Mouse (Mus musculus): ENCODE data around the gene Tmem171. TPM values are rescaled to one million over a fixed set of nuclear protein-coding genes. Genes with fewer than 3 reads are reported as not detected.

Tmem171 gene
- polyA plus RNA-seq, 1 experiment from 2014 or later: 10.5 TPM

DNA sequence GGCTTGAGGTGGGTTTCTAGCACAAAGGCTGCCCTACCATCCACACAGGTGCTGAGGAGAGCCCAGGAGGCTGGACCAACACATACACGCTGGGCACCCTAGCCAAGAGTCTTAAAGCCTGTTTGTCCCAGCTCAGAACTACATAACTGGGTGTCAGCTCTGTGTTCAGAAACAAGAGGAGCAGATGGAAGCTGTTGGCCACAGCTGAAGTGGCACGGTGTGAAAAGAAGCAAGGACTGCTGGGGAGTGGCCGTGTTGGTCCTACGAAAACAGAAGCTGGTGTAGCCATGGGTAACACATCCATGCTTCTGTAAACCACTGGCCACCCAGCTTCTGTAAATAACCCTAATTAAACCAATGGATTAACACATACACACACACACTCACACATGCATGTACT lies 39.3 kb downstream of the Tmem171 start:
- no peaks in the 10 kb centered on the region for H3K27me3 ChIP-seq (ENCODE audit: insufficient read depth, low read length)
- peaks cover 34% of the 10 kb centered on the region for H3K4me1 ChIP-seq (ENCODE audit: insufficient read depth, low read length)
- no peak overlapping the region for H3K4me3 ChIP-seq (ENCODE audit: low read length)
- no peaks in the 10 kb centered on the region for H3K36me3 ChIP-seq (ENCODE audit: insufficient read depth, low read length)
- no peak for ATAC-seq (ENCODE audit: low FRiP score, low TSS enrichment)
- H3K27ac ChIP-seq (ENCODE audit: low read length): no peak overlapping the region
- 73% methylated on average over 4 of the region's 4 CpGs for WGBS
- H3K9me3 ChIP-seq (ENCODE audit: low read length): no peaks in the 10 kb centered on the region
- H3K4me2 ChIP-seq (replicated peaks; ENCODE audit: low read depth, low read length): no peak overlapping the region
- no peak overlapping the region for H3K9ac ChIP-seq (replicated peaks; ENCODE audit: low read length)

DNA sequence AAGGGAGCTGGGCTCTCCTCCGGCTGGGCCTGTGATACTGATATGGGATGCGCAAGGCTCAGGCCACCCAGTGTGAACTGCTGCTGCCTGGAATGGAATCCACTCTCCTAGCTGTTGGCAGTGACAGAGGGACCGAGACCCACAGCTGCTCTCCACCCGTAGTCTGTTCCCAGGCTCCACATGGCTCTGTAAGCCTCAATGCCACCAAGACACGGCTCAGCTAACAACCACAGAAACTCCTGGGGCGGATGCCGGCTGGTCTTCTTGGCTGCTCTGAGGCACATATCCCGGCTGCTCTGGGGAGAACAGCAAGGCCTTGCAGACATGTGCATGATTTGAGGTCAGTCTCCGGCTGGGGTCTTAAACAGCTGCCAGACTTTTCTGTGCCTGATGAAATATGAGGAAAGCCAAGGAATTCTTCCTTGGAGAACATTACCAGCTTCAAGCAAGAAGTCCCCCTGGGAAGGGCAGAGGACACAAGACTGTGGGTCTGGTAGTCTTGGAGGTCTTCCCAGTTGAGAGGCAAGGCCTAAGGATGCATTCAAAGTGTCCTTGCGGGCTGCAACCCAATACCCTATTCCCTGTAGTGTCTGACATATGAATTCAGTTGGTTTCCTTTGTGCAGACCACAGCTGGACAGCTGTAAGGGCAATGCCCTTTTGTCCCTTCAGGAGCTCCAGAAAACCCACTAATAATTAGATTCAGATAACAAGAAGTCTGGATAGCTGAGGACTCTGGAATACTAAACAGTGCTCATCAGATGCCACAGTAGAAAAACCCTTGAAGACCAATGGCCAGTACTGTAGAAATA lies 40.3 kb downstream of the Tmem171 start:
- Histone ChIP-seq H3K27ac (ENCODE audit: low read length) (peak overlapping the region; percentile 48), H3K4me3 (ENCODE audit: low read length) (no peak overlapping the region), H3K4me1 (ENCODE audit: insufficient read depth, low read length) (peaks cover 34% of the 10 kb centered on the region), H3K9me3 (ENCODE audit: low read length) (no peaks in the 10 kb centered on the region), H3K9ac (replicated peaks; ENCODE audit: low read length) (no peak overlapping the region), H3K36me3 (ENCODE audit: insufficient read depth, low read length) (no peaks in the 10 kb centered on the region), H3K27me3 (ENCODE audit: insufficient read depth, low read length) (no peaks in the 10 kb centered on the region), H3K4me2 (replicated peaks; ENCODE audit: low read depth, low read length) (no peak overlapping the region)
- ATAC-seq (ENCODE audit: low FRiP score, low TSS enrichment): peak; percentile 34
- WGBS: 63% methylated on average over 10 of the region's 10 CpGs

DNA sequence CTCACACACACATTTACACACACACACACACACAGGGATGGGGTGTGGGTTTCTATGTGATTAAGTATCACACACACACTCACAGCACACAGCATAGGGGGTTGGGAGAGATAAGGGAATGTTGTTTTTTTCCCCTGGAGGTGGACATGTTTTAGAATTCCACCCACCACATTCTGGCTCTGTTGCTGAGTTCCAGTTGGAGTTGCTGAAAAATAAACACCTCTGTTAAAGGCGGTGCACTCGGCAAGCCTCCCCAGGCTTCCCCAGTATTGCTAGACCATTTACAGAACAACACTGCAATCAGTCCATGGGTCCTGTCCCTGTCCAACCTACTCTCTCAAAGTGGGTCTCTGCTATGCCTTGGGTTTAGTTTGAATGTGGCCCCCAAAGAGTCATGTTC lies 42.4 kb downstream of the Tmem171 start:
- WGBS: 62% methylated on average over 2 of the region's 2 CpGs
- Histone ChIP-seq H3K4me1 (ENCODE audit: insufficient read depth, low read length) (peaks cover 41% of the 10 kb centered on the region), H3K9me3 (ENCODE audit: low read length) (no peaks in the 10 kb centered on the region)

DNA sequence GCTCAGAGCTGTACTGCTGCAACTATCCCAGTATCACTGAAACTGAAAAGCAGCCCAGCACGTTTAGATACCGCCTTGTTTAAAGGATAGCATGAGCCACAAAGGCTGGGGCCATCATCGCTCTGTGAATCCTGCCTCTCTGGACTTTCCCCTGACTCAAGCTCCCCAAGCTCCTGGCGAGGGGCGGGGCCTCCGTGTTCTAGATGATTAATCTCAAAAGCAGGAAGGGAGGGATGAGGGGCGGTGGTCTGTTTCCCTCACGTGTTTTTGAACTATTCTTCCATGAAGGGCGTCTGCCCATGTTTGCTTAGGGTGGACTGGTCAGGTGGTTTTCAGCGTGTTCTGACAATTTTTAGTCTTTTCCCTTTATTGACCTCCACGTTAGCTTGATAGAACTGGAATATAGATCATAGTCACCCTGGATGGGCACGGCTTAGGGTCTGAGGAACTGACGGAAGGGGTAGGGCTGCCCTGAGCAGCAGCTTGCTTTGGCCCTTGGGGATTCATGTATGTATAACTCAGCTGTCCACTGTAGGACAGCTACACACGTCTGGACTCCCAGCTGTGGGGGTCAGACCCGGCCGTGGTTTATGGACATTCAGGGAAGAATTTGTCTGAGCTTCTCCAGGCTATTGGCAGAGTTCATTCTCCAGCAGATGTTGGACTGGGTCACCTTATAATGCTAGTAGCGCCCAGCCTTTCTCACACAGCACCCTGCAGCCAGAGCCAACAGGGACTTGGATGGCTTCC lies 43.2 kb downstream of the Tmem171 start:
- 31% methylated on average over 17 of the region's 17 CpGs for WGBS
- H3K27ac ChIP-seq (ENCODE audit: low read length): peak overlapping the region; percentile 77
- ATAC-seq (ENCODE audit: low FRiP score, low TSS enrichment): peak; percentile 53

More for the DNA sequence above, 42.4 kb downstream of the Tmem171 start:
- H3K9ac ChIP-seq (replicated peaks; ENCODE audit: low read length): no peak overlapping the region
- H3K27me3 ChIP-seq (ENCODE audit: insufficient read depth, low read length): no peaks in the 10 kb centered on the region
- H3K4me2 ChIP-seq (replicated peaks; ENCODE audit: low read depth, low read length): no peak overlapping the region
- peak overlapping the region; percentile 77 for H3K27ac ChIP-seq (ENCODE audit: low read length)
- no peak for ATAC-seq (ENCODE audit: low FRiP score, low TSS enrichment)
- no peaks in the 10 kb centered on the region for H3K36me3 ChIP-seq (ENCODE audit: insufficient read depth, low read length)
- no peak overlapping the region for H3K4me3 ChIP-seq (ENCODE audit: low read length)

DNA sequence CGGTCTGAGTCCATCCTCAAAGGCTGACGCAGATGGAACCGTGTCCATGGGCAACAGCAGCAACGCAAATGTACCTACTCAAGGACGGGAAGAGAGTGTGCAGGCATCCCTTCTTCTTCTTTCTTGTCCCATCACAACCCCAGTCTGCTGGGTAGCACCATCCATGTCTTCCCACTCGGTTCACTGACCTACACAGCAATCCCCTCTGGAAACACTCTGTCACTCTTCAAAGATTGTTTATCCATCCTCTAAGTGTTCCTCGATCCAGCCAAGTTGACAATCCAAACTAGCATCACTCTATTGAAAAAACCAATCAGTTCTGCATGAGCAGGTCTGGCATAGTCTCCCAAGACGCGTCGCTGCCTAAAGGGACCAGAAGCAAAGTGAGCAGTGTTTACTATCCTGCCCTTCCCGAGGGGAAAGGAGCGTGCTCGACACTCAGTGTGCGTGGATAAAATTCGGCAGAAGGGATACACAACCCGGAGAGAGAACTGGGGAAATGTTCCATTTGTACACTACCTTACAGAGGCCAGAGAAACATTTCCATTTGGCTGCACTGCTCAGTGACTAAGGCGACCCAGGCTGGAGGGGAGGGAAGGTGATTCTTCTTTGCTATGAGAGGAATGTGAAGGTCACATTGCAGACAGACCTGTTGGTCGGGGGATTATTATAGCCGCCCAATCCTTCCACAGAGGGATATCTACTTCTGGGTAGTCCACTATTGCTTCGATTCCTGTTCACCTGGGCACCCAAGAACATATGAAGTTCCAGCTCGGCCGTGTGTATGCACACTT lies 46.7 kb downstream of the Tmem171 start:
- peak; percentile 64 for ATAC-seq (ENCODE audit: low FRiP score, low TSS enrichment)
- WGBS: 64% methylated on average over 22 of the region's 22 CpGs
- Histone ChIP-seq H3K36me3 (ENCODE audit: insufficient read depth, low read length) (no peaks in the 10 kb centered on the region), H3K9ac (replicated peaks; ENCODE audit: low read length) (no peak overlapping the region), H3K4me3 (ENCODE audit: low read length) (no peak overlapping the region), H3K27ac (ENCODE audit: low read length) (peak overlapping the region; percentile 81; the same call in 1 of the 2 replicates), H3K9me3 (ENCODE audit: low read length) (no peaks in the 10 kb centered on the region), H3K27me3 (ENCODE audit: insufficient read depth, low read length) (no peaks in the 10 kb centered on the region), H3K4me1 (ENCODE audit: insufficient read depth, low read length) (peaks cover 29% of the 10 kb centered on the region), H3K4me2 (replicated peaks; ENCODE audit: low read depth, low read length) (no peak overlapping the region)

More for the DNA sequence above, 43.2 kb downstream of the Tmem171 start:
- no peak overlapping the region for H3K9ac ChIP-seq (replicated peaks; ENCODE audit: low read length)
- H3K4me2 ChIP-seq (replicated peaks; ENCODE audit: low read depth, low read length): 0 out of 2 replicates have a peak overlapping the region, but pooled peaks have one; percentile 10
- H3K27me3 ChIP-seq (ENCODE audit: insufficient read depth, low read length): no peaks in the 10 kb centered on the region
- no peak overlapping the region for H3K4me3 ChIP-seq (ENCODE audit: low read length)
- no peaks in the 10 kb centered on the region for H3K9me3 ChIP-seq (ENCODE audit: low read length)
- H3K36me3 ChIP-seq (ENCODE audit: insufficient read depth, low read length): no peaks in the 10 kb centered on the region
- H3K4me1 ChIP-seq (ENCODE audit: insufficient read depth, low read length): peaks cover 41% of the 10 kb centered on the region

DNA sequence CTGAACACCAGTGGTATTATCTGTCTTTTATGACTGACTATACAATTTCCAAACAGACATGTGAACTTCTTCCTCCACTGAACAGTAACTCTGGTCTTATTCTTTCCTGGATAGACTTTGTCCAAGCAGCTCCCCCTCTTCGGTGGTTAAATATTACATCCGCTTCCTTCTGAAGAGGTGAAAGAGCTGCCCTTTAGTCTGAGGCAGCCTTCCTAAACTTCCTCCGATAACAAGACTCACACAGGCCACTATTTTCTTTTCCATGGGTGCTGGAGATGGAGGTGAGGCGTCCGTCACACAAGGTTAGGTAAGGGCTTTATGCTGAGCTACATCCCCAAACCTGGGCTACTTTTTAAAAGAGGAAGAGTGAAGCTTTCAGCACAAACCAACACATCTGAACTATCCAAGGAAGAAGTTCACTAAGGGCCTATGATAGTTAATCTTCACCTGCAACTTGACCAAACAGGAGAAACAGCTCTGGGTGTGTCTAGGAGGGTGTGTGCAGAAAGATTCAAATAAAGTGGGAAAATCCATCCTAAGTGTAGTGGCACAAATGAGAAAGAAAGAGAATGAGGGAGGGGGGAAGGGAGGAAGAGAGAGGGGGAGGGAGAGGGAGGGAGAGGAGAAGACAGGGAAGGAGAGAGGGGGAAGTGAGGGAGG lies 56.0 kb downstream of the Tmem171 start:
- Histone ChIP-seq H3K4me1 (ENCODE audit: insufficient read depth, low read length) (peaks cover 17% of the 10 kb centered on the region; the same call in 1 of the 2 replicates), H3K4me3 (ENCODE audit: low read length) (no peak overlapping the region), H3K9me3 (ENCODE audit: low read length) (peaks cover 7% of the 10 kb centered on the region), H3K27ac (ENCODE audit: low read length) (peak overlapping the region; percentile 84), H3K27me3 (ENCODE audit: insufficient read depth, low read length) (no peaks in the 10 kb centered on the region), H3K9ac (replicated peaks; ENCODE audit: low read length) (no peak overlapping the region), H3K4me2 (replicated peaks; ENCODE audit: low read depth, low read length) (no peak overlapping the region), H3K36me3 (ENCODE audit: insufficient read depth, low read length) (no peaks in the 10 kb centered on the region)
- 29% methylated on average over 5 of the region's 5 CpGs for WGBS
- ATAC-seq (ENCODE audit: low FRiP score, low TSS enrichment): peak; percentile 72

DNA sequence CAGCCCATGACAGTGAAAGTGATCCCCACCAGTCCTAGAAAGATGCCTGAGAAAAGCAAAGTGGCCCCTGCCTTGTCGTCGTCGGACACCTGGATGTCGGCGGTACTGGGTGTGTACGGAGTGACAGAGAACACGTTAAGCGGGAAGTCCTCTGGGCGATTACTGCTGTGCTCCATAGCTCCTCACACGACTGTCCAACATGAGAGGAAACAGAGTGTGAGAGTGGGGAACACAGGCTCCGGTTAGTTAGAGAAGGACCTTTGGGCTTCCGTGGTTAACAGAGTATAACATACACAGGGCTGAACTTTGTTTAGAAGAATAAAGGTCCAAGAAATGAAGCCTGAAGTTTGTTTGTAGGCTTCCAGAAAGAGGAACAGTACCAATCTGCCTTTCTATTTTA lies 57.5 kb downstream of the Tmem171 start, which contains the start of gene Tmem174:
Tmem174 (minus strand) TSS at position 266 of the 400 bp plus-strand sequence.
- Histone ChIP-seq H3K9me3 (ENCODE audit: low read length) (peaks cover 7% of the 10 kb centered on the region), H3K9ac (replicated peaks; ENCODE audit: low read length) (peak within 1 kb of the TSS; percentile 27; the same call in 1 of the 2 replicates), H3K4me2 (replicated peaks; ENCODE audit: low read depth, low read length) (peak within 1 kb of the TSS; percentile 28), H3K4me3 (ENCODE audit: low read length) (peak within 1 kb of the TSS; percentile 32), H3K27ac (ENCODE audit: low read length) (peak within 1 kb of the TSS; percentile 84), H3K27me3 (ENCODE audit: insufficient read depth, low read length) (no peaks in the 10 kb centered on the region), H3K36me3 (ENCODE audit: insufficient read depth, low read length) (no peaks in the 10 kb centered on the region), H3K4me1 (ENCODE audit: insufficient read depth, low read length) (peaks cover 15% of the 10 kb centered on the region; the same call in 1 of the 2 replicates)
- peak; percentile 65; the same call in 1 of the 2 replicates for ATAC-seq (ENCODE audit: low FRiP score, low TSS enrichment)
- WGBS: 82% methylated on average over 12 of the region's 12 CpGs

DNA sequence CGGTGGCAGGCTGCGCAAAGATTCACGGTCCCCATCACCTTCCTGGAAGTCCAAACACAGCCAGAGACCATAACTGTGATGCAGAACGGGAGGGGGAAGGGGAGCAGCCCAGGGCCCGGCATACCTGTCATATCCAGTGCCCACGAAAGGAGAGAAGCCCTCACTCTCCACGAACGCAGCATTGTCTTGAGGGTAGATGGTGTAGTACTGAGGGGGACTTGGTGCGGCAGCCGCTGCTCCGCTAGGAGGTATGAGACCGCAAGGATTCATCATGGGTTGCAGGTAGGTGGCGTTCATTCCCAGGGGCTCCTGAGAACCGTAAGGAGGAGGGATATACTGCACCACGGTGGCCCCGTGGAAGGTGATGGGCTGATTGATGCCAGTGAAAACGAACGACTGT lies 58.1 kb downstream of the Tmem171 start:
- H3K4me3 ChIP-seq (ENCODE audit: low read length): peak overlapping the region; percentile 32
- H3K9me3 ChIP-seq (ENCODE audit: low read length): peaks cover 7% of the 10 kb centered on the region
- WGBS: 63% methylated on average over 18 of the region's 18 CpGs
- H3K9ac ChIP-seq (replicated peaks; ENCODE audit: low read length): 0 out of 2 replicates have a peak overlapping the region, but pooled peaks have one; percentile 6
- no peak for ATAC-seq (ENCODE audit: low FRiP score, low TSS enrichment)
- no peaks in the 10 kb centered on the region for H3K27me3 ChIP-seq (ENCODE audit: insufficient read depth, low read length)
- H3K27ac ChIP-seq (ENCODE audit: low read length): peak overlapping the region; percentile 53; the same call in 1 of the 2 replicates
- H3K4me2 ChIP-seq (replicated peaks; ENCODE audit: low read depth, low read length): peak overlapping the region; percentile 28
- no peaks in the 10 kb centered on the region for H3K36me3 ChIP-seq (ENCODE audit: insufficient read depth, low read length)
- peaks cover 17% of the 10 kb centered on the region for H3K4me1 ChIP-seq (ENCODE audit: insufficient read depth, low read length)

Data from kidney, embryonic 16.5 days (tissue).